Mouse (Mus musculus) stomach, embryonic 16.5 days (tissue): ENCODE results near the gene Usb1. TPM values are rescaled to one million over a fixed set of nuclear protein-coding genes. Genes with fewer than 3 reads are reported as not detected.

ENCODE experiments used
- ATAC-seq: fragments of 200-750 bp; cut with Nextera tagmentation; 2 replicates; pipeline ENCODE4 v1.8.0; 2017; ENCODE audit warnings: moderate number of reproducible peaks, moderate TSS enrichment; ENCODE audit not compliant: insufficient read depth, low FRiP score
- H3K27ac ChIP-seq: fragments of 300-500 bp; sonication (generic); 2 replicates; pipeline ENCODE4 v1.5.1; 2014; ENCODE audit warnings: low read length
- H3K27me3 ChIP-seq: fragments of 300-500 bp; sonication (generic); 2 replicates; pipeline ENCODE4 v1.6.1; 2014; ENCODE audit warnings: low read length, control low read depth, mixed read lengths; ENCODE audit not compliant: control insufficient read depth, insufficient read depth
- H3K36me3 ChIP-seq: fragments of 300-500 bp; sonication (generic); 2 replicates; pipeline ENCODE4 v1.6.1; 2014; ENCODE audit warnings: low read length; ENCODE audit not compliant: control insufficient read depth, insufficient read depth
- H3K4me1 ChIP-seq: fragments of 300-500 bp; sonication (generic); 2 replicates; pipeline ENCODE4 v1.6.1; 2014; ENCODE audit warnings: low read length, control low read depth, mixed read lengths; ENCODE audit not compliant: control insufficient read depth, insufficient read depth
- H3K4me2 ChIP-seq: fragments of 300-500 bp; sonication (generic); 2 replicates; pipeline ENCODE4 v1.6.1; 2014; ENCODE audit warnings: low read depth, low read length, mixed read lengths
- H3K4me3 ChIP-seq: fragments of 300-500 bp; sonication (generic); replicated peaks from 2 replicates; pipeline ENCODE4 v1.5.1; 2014; ENCODE audit warnings: mild to moderate bottlenecking, low read length
- H3K9ac ChIP-seq: fragments of 300-500 bp; sonication (generic); 2 replicates; pipeline ENCODE4 v1.6.1; 2014; ENCODE audit warnings: low read length
- H3K9me3 ChIP-seq: fragments of 300-500 bp; sonication (generic); replicated peaks from 2 replicates; pipeline ENCODE4 v1.6.1; 2016; ENCODE audit warnings: low read length, control low read depth; ENCODE audit not compliant: control insufficient read depth
- WGBS: fragments of 180-500 bp; shearing (Covaris S2); extraction: QIAGEN DNeasy Blood & Tissue Kit; methylation state at CpG from one replicate; pipeline ENCODE4 v1.1.7; 2014; 5-methylcytosine and 5-hydroxymethylcytosine counted together
- polyA plus RNA-seq: library from polyadenylated mRNA; unstranded; fragments of >200 nt; fragmentation: Nextera tagmentation; extraction: Ambion mirVana; gene quantifications from 2 replicates; pipeline ENCODE4 v1.2.1, GENCODE M21; 2015

Usb1 gene
- polyA plus RNA-seq, 1 experiment from 2014 or later, result 38.7 TPM

DNA sequence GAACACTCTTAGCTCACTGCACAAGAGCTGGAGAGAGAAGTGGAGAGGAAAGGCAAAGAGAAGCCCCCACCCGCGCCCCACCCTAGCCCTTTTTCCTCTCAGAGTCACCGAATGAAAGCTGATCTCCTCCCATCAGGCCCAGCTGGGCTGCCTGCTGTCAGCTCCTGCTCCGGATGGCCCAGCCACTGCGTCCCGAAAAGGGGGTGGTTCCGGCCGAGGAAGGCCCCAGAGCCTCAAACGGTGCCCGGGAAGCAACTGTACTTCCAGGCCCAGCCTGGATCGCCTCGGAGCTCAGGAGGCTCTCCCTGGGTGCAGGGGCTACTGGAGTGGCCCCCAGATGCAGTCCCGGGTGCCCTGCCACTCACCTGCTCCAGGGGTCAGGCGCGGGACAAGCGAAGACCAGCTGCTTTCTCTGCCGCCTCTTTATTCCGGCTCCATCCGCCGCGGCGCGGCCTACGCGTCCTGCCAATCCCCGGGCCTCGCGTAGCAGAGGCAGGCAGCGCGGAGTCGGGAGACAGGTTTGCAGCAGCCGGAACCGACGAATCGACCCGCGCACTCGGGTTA lies 846 bp upstream of the Usb1 start:
- under 1% methylated on average over 38 of the region's 38 CpGs for WGBS
- peak overlapping the region; percentile 94 for H3K9ac ChIP-seq
- ATAC-seq, result peak; percentile 18; the same call in 1 of the 2 replicates
- peaks cover 29% of the 10 kb centered on the region for H3K36me3 ChIP-seq
- no peaks in the 10 kb centered on the region for H3K9me3 ChIP-seq
- peak overlapping the region; percentile 98 for H3K27ac ChIP-seq
- H3K4me2 ChIP-seq, result peak overlapping the region; percentile 91
- peak overlapping the region; percentile 75 for H3K4me3 ChIP-seq
- H3K27me3 ChIP-seq, result no peaks in the 10 kb centered on the region
- peaks cover 12% of the 10 kb centered on the region for H3K4me1 ChIP-seq

DNA sequence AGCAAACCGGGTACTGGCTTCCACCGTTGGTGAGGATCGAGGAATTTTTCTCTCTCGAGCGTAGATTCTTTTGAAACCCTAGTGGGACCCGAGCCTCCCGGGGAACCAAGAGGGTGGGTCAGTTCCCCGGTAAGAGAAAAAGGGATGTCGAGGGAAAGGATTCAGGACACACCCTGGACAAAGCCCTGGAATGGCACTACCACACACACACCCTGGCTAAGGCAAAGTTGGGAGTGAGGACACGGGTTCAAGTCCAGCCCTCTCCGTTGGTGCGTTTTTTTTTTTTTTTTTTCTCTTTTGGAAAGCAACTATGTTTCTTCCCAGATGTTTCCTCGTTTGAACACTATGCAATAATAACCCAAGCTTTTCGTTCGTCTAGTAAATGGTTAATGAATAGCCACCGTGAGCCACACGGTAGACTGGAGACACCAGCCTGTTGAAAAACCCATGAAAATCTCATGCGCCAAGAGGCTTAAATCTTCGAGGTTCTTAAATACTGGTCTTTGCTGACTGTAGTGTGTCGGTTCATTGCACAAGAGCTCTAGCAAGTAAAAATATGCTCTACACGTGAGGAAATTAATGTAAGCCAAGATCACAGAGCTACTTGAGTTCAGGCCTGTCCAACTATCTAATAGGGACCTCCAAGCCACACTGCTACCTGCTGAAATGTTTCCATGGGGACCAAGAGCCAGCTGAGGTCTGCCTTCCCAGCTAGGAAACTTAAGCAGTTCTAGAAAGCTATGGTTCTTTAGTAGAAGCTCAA lies 534 bp downstream of the Usb1 start:
- H3K4me1 ChIP-seq, result peaks cover 12% of the 10 kb centered on the region
- H3K4me3 ChIP-seq, result peak overlapping the region; percentile 75
- peak overlapping the region; percentile 98 for H3K27ac ChIP-seq
- H3K4me2 ChIP-seq, result peak overlapping the region; percentile 91
- H3K27me3 ChIP-seq, result no peaks in the 10 kb centered on the region
- no peaks in the 10 kb centered on the region for H3K9me3 ChIP-seq
- 15% methylated on average over 21 of the region's 21 CpGs for WGBS
- peaks cover 28% of the 10 kb centered on the region for H3K36me3 ChIP-seq
- ATAC-seq, result no peak
- peak overlapping the region; percentile 94 for H3K9ac ChIP-seq

DNA sequence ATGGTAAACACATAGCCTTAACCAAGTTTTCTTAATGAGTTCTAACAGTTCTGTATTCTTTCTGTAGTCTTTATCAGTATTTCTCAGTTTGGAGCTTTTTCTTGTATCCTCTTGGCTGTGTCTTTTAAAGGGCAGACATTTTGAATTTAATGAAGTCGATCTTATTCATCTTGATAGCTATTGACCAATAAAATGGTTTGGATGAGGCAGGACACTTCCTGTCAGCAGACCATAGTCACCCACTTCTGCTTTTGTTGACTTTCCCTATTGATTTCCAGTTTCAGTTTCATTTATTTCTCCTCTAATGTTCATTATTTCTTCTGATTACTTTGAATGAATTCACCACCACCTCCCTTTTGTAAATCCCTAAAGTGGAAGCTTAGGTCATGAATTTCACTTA lies 3.6 kb downstream of the Usb1 start:
- peaks cover 19% of the 10 kb centered on the region; the same call in 1 of the 2 replicates for H3K36me3 ChIP-seq
- WGBS, result 83% methylated on average over 1 of the region's 1 CpGs
- ATAC-seq, result no peak
- peaks cover 3% of the 10 kb centered on the region for H3K4me1 ChIP-seq
- no peaks in the 10 kb centered on the region for H3K27me3 ChIP-seq
- no peak overlapping the region for H3K4me3 ChIP-seq
- no peak overlapping the region for H3K4me2 ChIP-seq
- no peak overlapping the region for H3K27ac ChIP-seq
- no peak overlapping the region for H3K9ac ChIP-seq
- H3K9me3 ChIP-seq, result no peaks in the 10 kb centered on the region

DNA sequence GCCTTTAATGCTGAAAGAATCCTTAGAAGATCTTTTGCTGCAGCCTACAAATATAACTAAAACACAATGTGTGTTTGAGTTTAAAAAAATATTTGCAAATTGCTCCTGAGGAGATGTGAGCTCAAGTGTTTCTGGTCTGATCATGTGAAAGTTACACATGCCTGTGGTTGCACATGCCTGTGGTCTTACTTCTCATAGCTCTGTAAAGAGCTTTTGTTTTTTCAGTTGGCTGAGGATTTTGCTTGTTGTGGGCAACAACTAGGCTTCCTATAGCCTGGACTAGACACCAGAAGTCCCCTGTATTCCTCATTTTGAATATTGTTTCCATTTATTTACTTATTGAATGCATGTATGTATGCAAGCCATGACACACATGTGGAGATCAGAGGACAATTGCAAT lies 4.3 kb downstream of the Usb1 start:
- no peak overlapping the region for H3K4me2 ChIP-seq
- no peak overlapping the region for H3K9ac ChIP-seq

DNA sequence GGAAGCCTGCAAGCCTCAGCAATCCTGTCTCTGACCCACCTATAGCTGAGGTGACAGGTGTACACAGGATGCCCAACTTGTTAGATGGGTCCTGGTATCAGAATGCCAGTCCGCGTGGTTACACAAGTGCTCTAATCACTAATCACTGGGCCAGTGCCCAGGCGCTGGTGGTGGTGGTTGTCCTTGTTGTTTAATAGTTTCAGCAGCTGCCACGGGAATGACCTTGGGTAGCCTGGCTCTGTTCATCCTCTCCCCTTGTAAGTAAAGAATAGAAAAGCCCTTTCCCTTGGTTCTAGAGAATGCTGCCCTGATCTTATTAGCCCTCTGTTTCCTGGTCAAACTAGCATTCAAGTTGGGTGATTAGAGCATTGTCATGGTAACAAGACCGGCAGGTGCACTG lies 9.6 kb downstream of the Usb1 start:
- no peak overlapping the region for H3K9ac ChIP-seq
- no peaks in the 10 kb centered on the region for H3K27me3 ChIP-seq
- H3K4me2 ChIP-seq, result no peak overlapping the region
- peaks cover under 1% of the 10 kb centered on the region; the same call in 1 of the 2 replicates for H3K4me1 ChIP-seq
- peak; percentile 45; the same call in 1 of the 2 replicates for ATAC-seq
- WGBS, result 56% methylated on average over 5 of the region's 5 CpGs
- H3K27ac ChIP-seq, result peak overlapping the region; percentile 28; the same call in 1 of the 2 replicates
- H3K36me3 ChIP-seq, result peaks cover 14% of the 10 kb centered on the region; the same call in 1 of the 2 replicates
- H3K4me3 ChIP-seq, result no peak overlapping the region
- H3K9me3 ChIP-seq, result no peaks in the 10 kb centered on the region

More for the DNA sequence above, 4.3 kb downstream of the Usb1 start:
- Histone ChIP-seq H3K36me3 (peaks cover 19% of the 10 kb centered on the region; the same call in 1 of the 2 replicates), H3K4me1 (no peaks in the 10 kb centered on the region), H3K27ac (no peak overlapping the region), H3K27me3 (no peaks in the 10 kb centered on the region), H3K4me3 (no peak overlapping the region), H3K9me3 (no peaks in the 10 kb centered on the region)
- no peak for ATAC-seq

DNA sequence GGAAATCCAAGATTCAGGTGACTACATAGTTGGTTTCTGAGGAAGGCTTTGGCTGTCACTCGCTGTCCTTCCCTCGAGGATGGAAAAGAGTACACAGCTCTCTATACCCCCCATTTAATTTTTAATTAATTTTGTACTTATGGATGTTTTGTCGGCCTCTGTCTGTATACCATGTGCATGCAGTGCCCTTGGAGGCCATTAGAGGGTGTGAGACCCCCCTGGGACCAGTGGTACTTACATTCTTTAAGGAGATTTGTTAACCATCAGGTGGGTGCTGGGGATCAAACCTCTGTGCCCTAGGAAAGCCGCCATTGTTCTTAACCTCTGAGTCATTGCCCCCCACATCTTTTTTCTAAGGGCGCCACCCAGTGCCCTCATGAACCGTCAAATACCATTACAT lies 12.6 kb downstream of the Usb1 start:
- Histone ChIP-seq H3K4me2 (no peak overlapping the region), H3K27ac (no peak overlapping the region), H3K36me3 (peaks cover 5% of the 10 kb centered on the region; the same call in 1 of the 2 replicates), H3K9ac (no peak overlapping the region), H3K27me3 (no peaks in the 10 kb centered on the region), H3K9me3 (no peaks in the 10 kb centered on the region), H3K4me3 (no peak overlapping the region), H3K4me1 (peaks cover 19% of the 10 kb centered on the region)
- no peak for ATAC-seq
- WGBS, result 79% methylated on average over 6 of the region's 6 CpGs

DNA sequence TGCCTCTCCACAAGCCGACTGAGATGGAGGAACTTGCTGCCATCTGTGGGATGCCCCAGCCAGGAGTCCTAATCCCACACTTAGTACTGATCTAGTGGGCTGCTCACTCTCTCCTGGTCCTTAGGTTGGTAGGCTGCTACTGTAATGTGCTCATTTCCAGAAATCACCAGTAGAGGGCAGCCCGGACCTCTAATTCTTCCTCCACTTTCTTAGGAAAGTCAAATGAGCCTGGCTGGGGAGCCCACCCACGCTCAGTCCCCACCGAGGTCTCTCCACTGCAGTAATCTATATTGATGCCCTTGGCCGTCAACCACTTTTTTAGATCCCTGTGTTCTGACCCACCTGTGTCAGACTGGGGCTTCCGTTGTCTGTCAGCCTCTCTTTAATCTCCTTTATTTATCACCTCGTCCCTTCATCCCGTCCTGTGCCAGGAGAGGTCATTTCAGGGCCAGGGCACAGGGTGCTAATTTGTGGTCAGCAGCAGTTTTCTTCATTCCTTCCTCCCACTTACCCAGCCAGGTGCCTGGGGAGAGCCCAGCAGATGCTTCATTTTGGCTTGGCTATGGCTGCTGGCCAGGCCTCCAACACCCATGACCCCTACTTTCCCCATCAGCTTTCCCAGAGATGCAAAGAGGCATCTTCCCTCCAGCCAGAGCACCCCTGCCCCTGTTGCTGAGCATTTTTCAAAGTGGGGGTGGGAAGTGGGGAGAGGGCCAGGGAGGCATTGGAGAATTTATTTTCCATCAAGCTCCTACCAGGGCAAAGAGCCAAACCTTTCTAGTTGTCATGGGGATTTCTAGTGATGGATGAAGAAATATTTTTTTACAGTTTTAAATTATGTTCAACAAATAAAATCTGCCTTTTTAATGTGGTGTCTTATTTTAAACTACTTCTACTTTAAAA lies 14.8 kb downstream of the Usb1 start:
- Histone ChIP-seq H3K27ac (no peak overlapping the region; the same call in 1 of the 2 replicates), H3K36me3 (peaks cover 4% of the 10 kb centered on the region; the same call in 1 of the 2 replicates), H3K4me3 (no peak overlapping the region), H3K27me3 (0 out of 2 replicates have a peak, but pooled peaks cover 3% of the 10 kb centered on the region), H3K4me1 (peaks cover 19% of the 10 kb centered on the region), H3K9ac (peak overlapping the region; percentile 31; the same call in 1 of the 2 replicates), H3K9me3 (no peaks in the 10 kb centered on the region), H3K4me2 (no peak overlapping the region)
- 20% methylated on average over 8 of the region's 8 CpGs for WGBS
- ATAC-seq, result no peak

DNA sequence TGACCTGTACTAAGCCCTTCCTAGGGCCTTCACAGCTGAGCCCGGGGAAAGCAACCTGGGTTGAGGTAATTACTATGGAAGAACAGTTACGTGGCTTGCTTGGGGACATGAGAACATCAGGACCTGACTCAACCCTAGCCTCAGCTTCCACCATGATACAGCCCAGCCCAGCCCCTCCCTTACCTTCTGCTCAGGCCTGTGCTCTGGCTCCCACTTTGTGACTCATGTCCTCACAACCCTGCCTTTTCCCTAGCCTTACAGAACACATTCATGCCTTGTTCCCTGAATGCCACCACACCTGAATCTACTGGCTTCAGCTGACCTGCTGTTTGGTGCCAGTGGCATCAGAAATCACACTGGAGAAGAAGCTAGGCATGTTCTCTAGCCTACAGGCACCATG lies 16.3 kb downstream of the Usb1 start:
- H3K4me2 ChIP-seq, result no peak overlapping the region
- H3K9ac ChIP-seq, result peak overlapping the region; percentile 46
- peaks cover 4% of the 10 kb centered on the region; the same call in 1 of the 2 replicates for H3K36me3 ChIP-seq
- H3K4me1 ChIP-seq, result peaks cover 19% of the 10 kb centered on the region
- H3K9me3 ChIP-seq, result no peaks in the 10 kb centered on the region
- 87% methylated on average over 2 of the region's 2 CpGs for WGBS
- H3K27me3 ChIP-seq, result 0 out of 2 replicates have a peak, but pooled peaks cover 3% of the 10 kb centered on the region
- peak overlapping the region; percentile 64 for H3K27ac ChIP-seq
- no peak for ATAC-seq
- H3K4me3 ChIP-seq, result no peak overlapping the region
